Comparison of ENCODE assay signal across 11 mouse cellular contexts in the genomic region with DNA sequence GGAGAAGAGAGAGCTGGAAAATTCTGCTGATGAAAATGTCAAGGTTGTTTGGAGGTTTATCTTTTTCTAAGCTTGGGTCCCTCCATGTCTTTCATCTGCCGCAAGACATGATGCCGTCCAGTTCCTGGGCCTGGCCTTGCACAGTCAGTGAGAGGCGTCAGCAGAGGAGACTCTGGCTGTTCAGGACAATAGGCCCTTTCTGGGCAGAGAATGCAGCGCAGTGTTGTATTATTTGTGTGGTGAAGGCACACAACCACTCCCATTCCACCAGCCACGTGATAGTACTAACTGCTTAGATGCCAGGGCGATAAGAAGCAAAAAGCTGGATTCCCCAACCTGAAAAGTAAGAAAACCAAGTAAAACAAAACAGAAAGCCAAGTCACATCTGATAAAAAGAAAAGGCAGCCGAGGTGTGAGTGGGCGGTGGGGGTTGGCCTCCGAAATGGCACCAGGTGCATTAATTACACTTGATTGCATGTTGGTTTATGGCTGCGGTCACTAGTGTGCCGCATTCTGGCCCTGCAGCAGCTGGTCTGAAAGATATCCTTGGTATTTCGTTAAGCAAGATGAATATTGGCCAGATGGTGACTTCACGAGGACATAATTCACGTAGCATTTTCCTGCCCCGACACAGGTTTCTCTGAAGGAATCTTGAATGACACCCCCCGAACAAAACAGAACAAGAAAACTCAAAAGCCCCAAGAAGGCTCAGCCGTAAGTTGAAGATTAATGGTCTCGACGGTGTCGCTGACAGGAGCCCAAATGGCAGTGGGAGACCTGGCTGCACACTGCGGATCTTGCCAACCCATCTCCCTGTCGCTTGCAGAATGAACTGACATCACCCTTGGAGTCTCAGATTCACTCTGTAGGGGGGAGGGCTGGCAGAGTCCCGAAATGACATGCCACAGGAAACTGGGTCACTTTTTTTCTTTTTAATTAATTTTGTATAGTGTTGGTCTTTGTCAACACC.
A peak's percentile ranks its signal among the peaks of the same experiment; 100 is the strongest.
DNase-seq lines count a peak whose midpoint lies in the region; ATAC-seq lines count a peak whose summit lies in the region.
"Had no signal": no experiment of that assay in that cellular context is flagged by ENCODE, and none has a peak within 500 bp of the region (broad histone marks: within the 10 kb centered on the region; RNA-seq: fewer than 3 reads in every experiment).

No protein-coding gene starts in this region.

- no peaks in the 10 kb centered on the region for H3K9me3 ChIP-seq in kidney, embryonic 16.5 days (ENCODE audit: low read length)
- H3K9me3 ChIP-seq in limb, embryonic 11.5 days (ENCODE audit: control insufficient read depth, low read length) = no peaks in the 10 kb centered on the region
- H3K9me3 ChIP-seq: lung, embryonic 15.5 days had no signal

- peaks cover 13% of the 10 kb centered on the region for H3K4me1 ChIP-seq in kidney, embryonic 16.5 days (ENCODE audit: insufficient read depth, low read length)
- H3K4me1 ChIP-seq in limb, embryonic 11.5 days (ENCODE audit: control insufficient read depth, insufficient read depth, low read length) = 0 out of 2 replicates have a peak, but pooled peaks cover 3% of the 10 kb centered on the region

- no peak overlapping the region for H3K9ac ChIP-seq in kidney, embryonic 16.5 days (replicated peaks; ENCODE audit: low read length)
- H3K9ac ChIP-seq in limb, embryonic 11.5 days (ENCODE audit: low read length) = no peak overlapping the region
- H3K9ac ChIP-seq: lung, embryonic 15.5 days had no signal

- DNase-seq in kidney, adult 11 months = no peak
- peak; percentile 86 to 91 for DNase-seq in adrenal gland, adult (ENCODE audit: inconsistent age in 2 of 2, low spot score in 1 of 2)
- peak; percentile 73 to 80 for DNase-seq in cerebellum, postnatal 25 days
- DNase-seq in limb, embryonic 11.5 days (ENCODE audit: low spot score) = peak; percentile 39
- no peak for DNase-seq in T-cell, adult 2 months (ENCODE audit: low spot score)
- no peak for DNase-seq in yolk sac, embryonic 10.5 days (ENCODE audit: low spot score)
- DNase-seq in thymus, postnatal 10 days (ENCODE audit: low spot score in 2 of 2) = no peak
- DNase-seq: kidney, postnatal 25 days; thymus, postnatal 36 days had no signal

- ATAC-seq in kidney, embryonic 16.5 days (ENCODE audit: low FRiP score, low TSS enrichment) = no peak
- no peak for ATAC-seq in limb, embryonic 11.5 days (ENCODE audit: insufficient number of reproducible peaks, low FRiP score, low TSS enrichment, low read depth)

- no peak overlapping the region for H3K27ac ChIP-seq in kidney, embryonic 16.5 days (ENCODE audit: low read length)
- no peak overlapping the region for H3K27ac ChIP-seq in limb, embryonic 11.5 days (replicated peaks; ENCODE audit: low read depth, low read length)
- H3K27ac ChIP-seq: lung, embryonic 15.5 days had no signal

- peak overlapping the region; percentile 20; the same call in 1 of the 2 replicates for H3K4me2 ChIP-seq in kidney, embryonic 16.5 days (replicated peaks; ENCODE audit: low read depth, low read length)
- no peak overlapping the region for H3K4me2 ChIP-seq in limb, embryonic 11.5 days (ENCODE audit: low read depth, severe bottlenecking)

- whole genome bisulfite sequencing in kidney, embryonic 16.5 days = 34% methylated on average over 23 of the region's 23 CpGs
- 33% methylated on average over 23 of the region's 23 CpGs for WGBS in limb, embryonic 11.5 days

- no peaks in the 10 kb centered on the region for H3K36me3 ChIP-seq in kidney, embryonic 16.5 days (ENCODE audit: insufficient read depth, low read length)
- H3K36me3 ChIP-seq in limb, embryonic 11.5 days (ENCODE audit: control insufficient read depth, insufficient read depth, low read length) = no peaks in the 10 kb centered on the region
- H3K36me3 ChIP-seq: lung, embryonic 15.5 days had no signal

- H3K27me3 ChIP-seq in kidney, embryonic 16.5 days (ENCODE audit: insufficient read depth, low read length) = no peaks in the 10 kb centered on the region
- H3K27me3 ChIP-seq in limb, embryonic 11.5 days (ENCODE audit: control insufficient read depth, insufficient read depth, low read length) = no peaks in the 10 kb centered on the region
- H3K27me3 ChIP-seq: lung, embryonic 15.5 days had no signal

- H3K4me3 ChIP-seq in kidney, embryonic 16.5 days (ENCODE audit: low read length) = no peak overlapping the region
- H3K4me3 ChIP-seq in limb, embryonic 11.5 days (ENCODE audit: low read depth, low read length) = no peak overlapping the region
- H3K4me3 ChIP-seq: lung, embryonic 15.5 days had no signal

Comparison
In these comparisons a context has a peak if more than half of its experiments do, and no peak if none do; other contexts are left out.
1. DNase-seq: peak in adrenal gland, adult (2 of 2), cerebellum, postnatal 25 days (2 of 2) and limb, embryonic 11.5 days (single experiment); none in kidney, adult 11 months (single experiment), T-cell, adult 2 months (single experiment), yolk sac, embryonic 10.5 days (single experiment) and thymus, postnatal 10 days (0 of 2).